Mouse (Mus musculus) midbrain, embryonic 14.5 days (tissue): ENCODE results near the gene Gtf3a. TPM values are rescaled to one million over a fixed set of nuclear protein-coding genes. Genes with fewer than 3 reads are reported as not detected.

Experiments
- ATAC-seq: fragments of 200-750 bp; cut with Nextera tagmentation; 2 replicates; pipeline ENCODE4 v1.8.0; 2017; ENCODE audit warnings: moderate number of reproducible peaks, moderate library complexity; ENCODE audit not compliant: low FRiP score, low TSS enrichment
- DNase-seq: peaks from one replicate; pipeline ENCODE4 v3.0.0-alpha.2; 2015
- H3K27ac ChIP-seq: fragments of 300-500 bp; sonication (generic); replicated peaks from 2 replicates; pipeline ENCODE4 v1.5.1; 2014; ENCODE audit warnings: mild to moderate bottlenecking, low read depth, low read length, moderate library complexity
- H3K27me3 ChIP-seq: fragments of 300-500 bp; sonication (generic); 2 replicates; pipeline ENCODE4 v1.6.1; 2014; ENCODE audit warnings: low read length, control low read depth, mixed read lengths; ENCODE audit not compliant: control insufficient read depth, insufficient read depth
- H3K36me3 ChIP-seq: fragments of 300-500 bp; sonication (generic); 2 replicates; pipeline ENCODE4 v1.6.1; 2014; ENCODE audit warnings: low read length, control low read depth; ENCODE audit not compliant: control insufficient read depth, insufficient read depth
- H3K4me1 ChIP-seq: fragments of 300-500 bp; sonication (generic); 2 replicates; pipeline ENCODE4 v1.6.1; 2014; ENCODE audit warnings: mild to moderate bottlenecking, antibody characterized with exemption, low read length, control low read depth; ENCODE audit not compliant: control insufficient read depth, insufficient read depth
- H3K4me2 ChIP-seq: fragments of 300-500 bp; sonication (generic); 2 replicates; pipeline ENCODE4 v1.6.1; 2014; ENCODE audit warnings: mild to moderate bottlenecking, low read length, moderate library complexity
- H3K4me3 ChIP-seq: fragments of 300-500 bp; sonication (generic); replicated peaks from 2 replicates; pipeline ENCODE4 v1.5.1; 2014; ENCODE audit warnings: low read depth, low read length
- H3K9ac ChIP-seq: fragments of 300-500 bp; sonication (generic); replicated peaks from 2 replicates; pipeline ENCODE4 v1.6.1; 2014; ENCODE audit warnings: mild to moderate bottlenecking, low read length, moderate library complexity
- H3K9me3 ChIP-seq: fragments of 300-500 bp; sonication (generic); 2 replicates; pipeline ENCODE4 v1.6.1; 2016; ENCODE audit warnings: low read length, control low read depth, mixed read lengths; ENCODE audit not compliant: control insufficient read depth
- WGBS: fragments of 180-500 bp; shearing (Covaris S2); extraction: QIAGEN DNeasy Blood & Tissue Kit; methylation state at CpG from one replicate; pipeline ENCODE4 v1.1.7; 2014; 5-methylcytosine and 5-hydroxymethylcytosine counted together
- polyA plus RNA-seq: library from polyadenylated mRNA; unstranded; fragments of >200 nt; fragmentation: Nextera tagmentation; extraction: Ambion mirVana; gene quantifications from 2 replicates; pipeline ENCODE4 v1.2.1, GENCODE M21; 2014

Gene Gtf3a
- polyA plus RNA-seq, 1 experiment from 2014 or later = 102 TPM

GRCm38 (mm10) chr5:147003303-147003702, 54.8 kb downstream of the Gtf3a start:
- no peaks in the 10 kb centered on the region for H3K27me3 ChIP-seq
- 77% methylated on average over 1 of the region's 1 CpGs for WGBS
- no peak overlapping the region for H3K27ac ChIP-seq
- no peak for DNase-seq
- no peak for ATAC-seq
- H3K4me2 ChIP-seq = no peak overlapping the region
- no peaks in the 10 kb centered on the region for H3K4me1 ChIP-seq
- no peaks in the 10 kb centered on the region for H3K9me3 ChIP-seq
- no peak overlapping the region for H3K9ac ChIP-seq
- H3K4me3 ChIP-seq = no peak overlapping the region
- no peaks in the 10 kb centered on the region for H3K36me3 ChIP-seq

Other genes starting within 250 kb of the Gtf3a start
- gene Usp12, start 153.7 kb upstream of the Gtf3a start, polyA plus RNA-seq = 11.2 and 13.1 TPM in 2 replicates
- 410 and 413 TPM in 2 replicates for gene Rpl21, start 115.8 kb upstream of the Gtf3a start, polyA plus RNA-seq
- 6.9 and 8.2 TPM in 2 replicates for gene Rasl11a, start 103.6 kb upstream of the Gtf3a start, polyA plus RNA-seq
- 30.0 and 32.3 TPM in 2 replicates for gene Mtif3, start 15.1 kb downstream of the Gtf3a start, polyA plus RNA-seq
- gene Lnx2, start 127.9 kb downstream of the Gtf3a start, polyA plus RNA-seq = 4.1 and 5.2 TPM in 2 replicates
- 102 and 107 TPM in 2 replicates for gene Polr1d, start 128.4 kb downstream of the Gtf3a start, polyA plus RNA-seq
- 5.7 and 8.6 TPM in 2 replicates for gene Gsx1, start 240.0 kb downstream of the Gtf3a start, polyA plus RNA-seq